8 mouse cellular contexts compared by ENCODE assay signal in genomic region chr5:28122491-28123454, GRCm38 (mm10). TPM values are rescaled to one million over a fixed set of nuclear protein-coding genes. Genes with fewer than 3 reads are reported as not detected.
DNase-seq lines count a peak whose midpoint lies in the region; ATAC-seq and TF ChIP-seq lines count a peak whose summit lies in the region.

No protein-coding gene starts in this region.

- ATAC-seq in megakaryocyte, adult 5-6 weeks (ENCODE audit: poor library complexity, severe bottlenecking): peak; percentile 97

- DNase-seq in ES-E14 (ENCODE audit: low read depth, low spot score): peak; percentile 68
- peak; percentile 93 for DNase-seq in brain, adult 2 months (ENCODE audit: low read depth, low spot score)
- DNase-seq in heart, postnatal 14 days: peak; percentile 53 to 73
- peak; percentile 75 to 83 for DNase-seq in kidney, postnatal 4 days
- DNase-seq in right cerebral cortex, postnatal 10 days (ENCODE audit: low spot score in 2 of 2): peak; percentile 40 to 42
- no peak for DNase-seq in frontal cortex, postnatal 25 days (ENCODE audit: low spot score in 2 of 2)

- no peaks in the 10 kb centered on the region for H3K36me3 ChIP-seq in ES-E14 (ENCODE audit: control insufficient read depth, insufficient read depth, low read length, poor library complexity, severe bottlenecking)

- H3K9ac ChIP-seq in ES-E14 (ENCODE audit: insufficient read depth, low read depth, low read length, poor library complexity, severe bottlenecking): no peak overlapping the region

- TF ChIP-seq CTCF in embryonic fibroblast, embryonic 13.5 days (IDR thresholded peaks at IDR 0.05; ENCODE audit: borderline replicate concordance, insufficient read depth, low read length): peak; percentile 37; the same call in 1 of the 2 replicates

- in situ Hi-C loops in ES-E14 (cut with MboI; ENCODE audit: low sequenced_read_pairs in 2 of 2, unreplicated experiment in 2 of 2): no loop called here

- H3K9me3 ChIP-seq in ES-E14 (ENCODE audit: control insufficient read depth, insufficient read depth, low read depth, low read length): no peaks in the 10 kb centered on the region

- no peak overlapping the region for H3K27ac ChIP-seq in ES-E14 (ENCODE audit: insufficient read depth, low read depth, low read length, poor library complexity, severe bottlenecking)
- no peak overlapping the region for H3K27ac ChIP-seq in embryonic fibroblast, embryonic 13.5 days (ENCODE audit: insufficient read depth, low read length)

- no peak for TF ChIP-seq POLR2A in embryonic fibroblast, embryonic 13.5 days (IDR thresholded peaks at IDR 0.05; ENCODE audit: low read depth, low read length)

- intact Hi-C loops in heart, postnatal 14 days (cut with DNase I): loop anchor here (5.0 kb wide), 2 partner anchors 45 to 265 kb away; partner anchors contain the start of gene En2

- no peak overlapping the region for H3K4me3 ChIP-seq in ES-E14 (ENCODE audit: insufficient read depth in 1 of 2, low read depth in 1 of 2, low read length in 2 of 2, poor library complexity in 1 of 2, severe bottlenecking in 1 of 2)
- no peak overlapping the region for H3K4me3 ChIP-seq in embryonic fibroblast, embryonic 13.5 days (ENCODE audit: insufficient read depth, low read length)

- H3K4me1 ChIP-seq in ES-E14 (ENCODE audit: control insufficient read depth in 2 of 2, insufficient read depth in 2 of 2, low read length in 2 of 2, poor library complexity in 1 of 2): peaks cover 0 to 5% of the 10 kb centered on the region in 2 experiments; a peak in 3 of 4 replicates
- no peaks in the 10 kb centered on the region for H3K4me1 ChIP-seq in embryonic fibroblast, embryonic 13.5 days (ENCODE audit: control insufficient read depth, insufficient read depth, low read length)

TF ChIP-seq in ES-E14, 5 proteins besides CTCF, POLR2A, EP300 and RAD21:
- no peak for TF ChIP-seq CHD2 (IDR thresholded peaks at IDR 0.05; ENCODE audit: low read depth, low read length)
- peak; percentile 42; the same call in 1 of the 2 replicates for TF ChIP-seq ZC3H11A (IDR thresholded peaks at IDR 0.05; ENCODE audit: borderline replicate concordance, low read depth, low read length)

RNA-seq across cellular contexts. Expression of gene En2, which starts 42.7 kb away (rescaled TPM):
- 3.2 and 3.3 TPM in 2 replicates for total RNA-seq in ES-E14 (2012; rRNA removed)
- polyA plus RNA-seq in embryonic fibroblast, embryonic 13.5 days (2011; ENCODE audit: insufficient read length, low read depth, missing spikeins): not detected in 2 replicates
- not detected for total RNA-seq in heart, postnatal 14 days (2021)
- not detected in 2 replicates for total RNA-seq in megakaryocyte, adult 5-6 weeks (2015)
- not detected in 2 replicates for total RNA-seq in megakaryocyte, adult 5-6 weeks (2017)

RNA-seq across cellular contexts. Expression of gene Insig1, which starts 51.6 kb away (rescaled TPM):
- total RNA-seq in ES-E14 (2012; rRNA removed): 89.2 and 112 TPM in 2 replicates
- 53.7 and 56.0 TPM in 2 replicates for polyA plus RNA-seq in embryonic fibroblast, embryonic 13.5 days (2011; ENCODE audit: insufficient read length, low read depth, missing spikeins)
- total RNA-seq in heart, postnatal 14 days (2021): 10 to 100 TPM; 14.2 to 14.7 TPM
- 25.2 and 26.9 TPM in 2 replicates for total RNA-seq in megakaryocyte, adult 5-6 weeks (2015)
- total RNA-seq in megakaryocyte, adult 5-6 weeks (2017): 30.7 and 33.2 TPM in 2 replicates

Comparison
In these comparisons a context has a peak if more than half of its experiments do, and no peak if none do; other contexts are left out.
1. DNase-seq: peak in ES-E14 (single experiment), brain, adult 2 months (single experiment), heart, postnatal 14 days (2 of 2), kidney, postnatal 4 days (2 of 2) and right cerebral cortex, postnatal 10 days (2 of 2); none in frontal cortex, postnatal 25 days (0 of 2).